Mouse (Mus musculus): ENCODE data around the gene Tbpl1. TPM values are rescaled to one million over a fixed set of nuclear protein-coding genes. Genes with fewer than 3 reads are reported as not detected.

Gene Tbpl1
- polyA plus RNA-seq, 1 experiment from 2014 or later, result 50.6 TPM

DNA sequence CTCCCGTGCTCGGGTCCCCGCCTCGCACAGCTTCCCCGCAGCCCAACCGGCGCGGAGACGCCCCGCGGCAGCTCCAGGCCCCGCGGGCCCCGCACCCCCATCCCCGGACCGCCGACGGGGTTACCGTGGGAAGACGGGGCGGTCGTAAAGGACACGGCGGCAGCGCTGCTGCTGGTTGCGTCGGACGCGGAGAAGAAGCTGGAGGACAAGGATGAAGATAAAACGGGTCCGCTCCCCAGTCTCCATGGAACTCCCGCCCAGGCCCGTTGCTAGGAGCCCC lies 806 bp downstream of the Tbpl1 start:
- H3K36me3 ChIP-seq, result no peaks in the 10 kb centered on the region
- peak overlapping the region; percentile 54 for H3K4me2 ChIP-seq
- peak overlapping the region; percentile 99 for H3K4me3 ChIP-seq (replicated peaks)
- no peaks in the 10 kb centered on the region for H3K9me3 ChIP-seq
- H3K27ac ChIP-seq, result peak overlapping the region; percentile 92
- H3K27me3 ChIP-seq (replicated peaks), result no peaks in the 10 kb centered on the region
- peaks cover 9% of the 10 kb centered on the region; the same call in 1 of the 2 replicates for H3K4me1 ChIP-seq
- peak; percentile 33 for ATAC-seq (ENCODE audit: insufficient read depth, low FRiP score, low read depth)
- under 1% methylated on average over 31 of the region's 33 CpGs for whole genome bisulfite sequencing
- peak overlapping the region; percentile 91 for H3K9ac ChIP-seq

GRCm38 (mm10) chr10:22730266-22730991 lies 1.3 kb downstream of the Tbpl1 start:
- Histone ChIP-seq H3K4me1 (peaks cover 9% of the 10 kb centered on the region; the same call in 1 of the 2 replicates), H3K9ac (peak overlapping the region; percentile 91), H3K9me3 (no peaks in the 10 kb centered on the region), H3K36me3 (no peaks in the 10 kb centered on the region), H3K27me3 (replicated peaks) (no peaks in the 10 kb centered on the region), H3K27ac (peak overlapping the region; percentile 92), H3K4me2 (peak overlapping the region; percentile 54), H3K4me3 (replicated peaks) (peak overlapping the region; percentile 99)
- under 1% methylated on average over 39 of the region's 39 CpGs for WGBS
- peak; percentile 57 for ATAC-seq (ENCODE audit: insufficient read depth, low FRiP score, low read depth)

DNA sequence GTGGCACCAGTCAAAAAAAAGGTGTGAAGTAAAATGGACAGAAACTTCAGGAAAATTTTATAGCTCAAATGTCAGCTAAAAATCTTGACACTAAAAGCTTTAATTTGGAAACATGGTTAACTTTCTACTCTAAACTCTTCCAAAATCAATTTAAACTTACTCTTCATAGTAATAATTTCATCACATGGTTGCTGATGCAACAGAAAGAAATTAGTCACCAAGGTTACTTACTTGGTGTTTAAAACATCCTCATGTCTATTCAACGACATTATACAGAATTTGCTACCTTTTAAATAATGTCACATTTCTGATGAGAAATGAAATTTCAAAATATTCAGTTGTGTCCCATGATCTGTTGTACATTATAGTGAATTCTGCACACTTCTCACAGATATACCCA lies 3.5 kb downstream of the Tbpl1 start:
- no peak overlapping the region for H3K9ac ChIP-seq
- no peak overlapping the region for H3K4me2 ChIP-seq
- peaks cover 4% of the 10 kb centered on the region; the same call in 1 of the 2 replicates for H3K36me3 ChIP-seq
- no peak overlapping the region for H3K27ac ChIP-seq
- WGBS, result 82% methylated on average over 1 of the region's 1 CpGs
- H3K4me3 ChIP-seq (replicated peaks), result no peak overlapping the region
- H3K9me3 ChIP-seq, result no peaks in the 10 kb centered on the region
- H3K4me1 ChIP-seq, result peaks cover 9% of the 10 kb centered on the region; the same call in 1 of the 2 replicates
- no peak for ATAC-seq (ENCODE audit: insufficient read depth, low FRiP score, low read depth)
- no peaks in the 10 kb centered on the region for H3K27me3 ChIP-seq (replicated peaks)

DNA sequence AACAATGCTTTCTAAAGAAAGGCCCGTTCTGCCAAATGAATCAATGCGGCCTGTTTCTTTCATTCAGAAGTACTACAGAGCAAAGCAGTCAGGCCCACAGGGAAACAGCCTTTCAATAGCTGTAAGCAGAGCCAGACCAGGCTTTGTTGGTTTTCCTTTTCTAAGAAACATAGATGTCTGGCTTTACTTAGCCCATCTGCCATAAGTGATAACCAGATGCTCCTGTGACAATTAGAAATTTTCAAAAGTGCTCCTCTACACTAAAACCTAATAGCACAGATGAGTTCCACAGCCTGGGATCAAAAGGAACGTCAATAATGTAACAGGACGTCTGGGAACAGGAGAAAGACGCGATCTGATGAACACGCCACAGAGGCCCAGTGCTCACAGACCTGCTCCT lies 5.4 kb downstream of the Tbpl1 start:
- Histone ChIP-seq H3K27ac (no peak overlapping the region), H3K4me2 (no peak overlapping the region), H3K36me3 (peaks cover 4% of the 10 kb centered on the region; the same call in 1 of the 2 replicates), H3K9me3 (no peaks in the 10 kb centered on the region), H3K9ac (no peak overlapping the region), H3K4me1 (peaks cover 9% of the 10 kb centered on the region; the same call in 1 of the 2 replicates), H3K27me3 (replicated peaks) (no peaks in the 10 kb centered on the region), H3K4me3 (replicated peaks) (no peak overlapping the region)
- ATAC-seq (ENCODE audit: insufficient read depth, low FRiP score, low read depth), result no peak
- WGBS, result 78% methylated on average over 7 of the region's 7 CpGs

GRCm38 (mm10) chr10:22725166-22725565 lies 6.6 kb downstream of the Tbpl1 start:
- H3K4me2 ChIP-seq, result no peak overlapping the region
- H3K4me1 ChIP-seq, result peaks cover 9% of the 10 kb centered on the region; the same call in 1 of the 2 replicates
- H3K27me3 ChIP-seq (replicated peaks), result no peaks in the 10 kb centered on the region
- H3K9ac ChIP-seq, result no peak overlapping the region
- WGBS, result 47% methylated on average over 4 of the region's 4 CpGs
- no peaks in the 10 kb centered on the region for H3K9me3 ChIP-seq
- no peak overlapping the region for H3K27ac ChIP-seq
- no peak for ATAC-seq (ENCODE audit: insufficient read depth, low FRiP score, low read depth)
- peaks cover 4% of the 10 kb centered on the region; the same call in 1 of the 2 replicates for H3K36me3 ChIP-seq
- H3K4me3 ChIP-seq (replicated peaks), result no peak overlapping the region

DNA sequence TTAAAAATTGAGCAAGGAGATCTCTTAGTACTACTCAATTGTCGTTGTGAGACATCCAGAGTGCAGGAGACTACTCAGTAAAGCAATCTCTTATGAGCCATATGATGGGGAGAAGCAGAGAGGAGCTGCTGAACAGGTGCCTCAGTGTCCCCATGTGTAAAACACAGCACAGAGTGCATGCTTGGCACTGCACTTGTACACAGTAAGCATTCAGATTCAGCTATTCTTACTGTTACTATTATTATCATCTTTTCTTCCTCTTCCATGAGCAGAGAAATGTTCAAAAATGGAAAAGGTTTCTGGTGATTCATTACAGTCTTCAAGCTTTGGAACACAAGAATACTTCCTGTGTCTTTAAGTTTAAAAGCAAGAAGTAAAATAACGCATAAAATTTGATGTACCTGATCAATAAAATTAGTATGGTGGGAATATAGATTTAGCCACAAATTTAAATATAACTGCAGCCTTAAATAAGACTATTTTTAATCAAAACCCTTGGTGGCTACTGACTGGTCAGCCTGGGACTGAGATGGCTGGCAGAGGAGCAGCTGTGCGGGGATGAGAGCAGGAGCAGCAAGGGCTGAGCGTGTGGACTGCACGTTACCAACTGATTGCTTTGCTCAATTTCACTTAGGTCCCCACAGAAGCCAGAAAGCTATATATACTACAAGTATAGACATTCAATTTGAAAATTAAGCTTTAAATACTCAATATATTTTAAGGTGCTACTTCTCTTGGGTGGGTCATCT lies 10.8 kb downstream of the Tbpl1 start:
- no peaks in the 10 kb centered on the region for H3K4me1 ChIP-seq
- no peak overlapping the region for H3K9ac ChIP-seq
- peaks cover 4% of the 10 kb centered on the region; the same call in 1 of the 2 replicates for H3K36me3 ChIP-seq
- H3K27me3 ChIP-seq (replicated peaks), result no peaks in the 10 kb centered on the region
- ATAC-seq (ENCODE audit: insufficient read depth, low FRiP score, low read depth), result no peak
- no peak overlapping the region for H3K27ac ChIP-seq
- no peak overlapping the region for H3K4me3 ChIP-seq (replicated peaks)
- 84% methylated on average over 5 of the region's 5 CpGs for WGBS
- no peak overlapping the region for H3K4me2 ChIP-seq
- H3K9me3 ChIP-seq, result no peaks in the 10 kb centered on the region

- Histone ChIP-seq H3K9ac (no peak overlapping the region), H3K27ac (no peak overlapping the region), H3K4me2 (no peak overlapping the region), H3K27me3 (replicated peaks) (no peaks in the 10 kb centered on the region), H3K4me3 (replicated peaks) (no peak overlapping the region), H3K9me3 (no peaks in the 10 kb centered on the region), H3K36me3 (no peaks in the 10 kb centered on the region), H3K4me1 (no peaks in the 10 kb centered on the region)
- 34% methylated on average over 4 of the region's 4 CpGs for WGBS
- no peak for ATAC-seq (ENCODE audit: insufficient read depth, low FRiP score, low read depth)
These were observed 13.3 kb downstream of the Tbpl1 start for GRCm38 (mm10) chr10:22718475-22718874.

GRCm38 (mm10) chr10:22714520-22714919 lies 17.2 kb downstream of the Tbpl1 start:
- H3K4me1 ChIP-seq, result no peaks in the 10 kb centered on the region
- H3K9ac ChIP-seq, result no peak overlapping the region
- no peak overlapping the region for H3K4me3 ChIP-seq (replicated peaks)
- WGBS, result 68% methylated on average over 4 of the region's 4 CpGs
- peaks cover 5% of the 10 kb centered on the region; the same call in 1 of the 2 replicates for H3K36me3 ChIP-seq
- H3K27ac ChIP-seq, result no peak overlapping the region
- no peak overlapping the region for H3K4me2 ChIP-seq
- no peaks in the 10 kb centered on the region for H3K9me3 ChIP-seq
- H3K27me3 ChIP-seq (replicated peaks), result no peaks in the 10 kb centered on the region
- ATAC-seq (ENCODE audit: insufficient read depth, low FRiP score, low read depth), result no peak

DNA sequence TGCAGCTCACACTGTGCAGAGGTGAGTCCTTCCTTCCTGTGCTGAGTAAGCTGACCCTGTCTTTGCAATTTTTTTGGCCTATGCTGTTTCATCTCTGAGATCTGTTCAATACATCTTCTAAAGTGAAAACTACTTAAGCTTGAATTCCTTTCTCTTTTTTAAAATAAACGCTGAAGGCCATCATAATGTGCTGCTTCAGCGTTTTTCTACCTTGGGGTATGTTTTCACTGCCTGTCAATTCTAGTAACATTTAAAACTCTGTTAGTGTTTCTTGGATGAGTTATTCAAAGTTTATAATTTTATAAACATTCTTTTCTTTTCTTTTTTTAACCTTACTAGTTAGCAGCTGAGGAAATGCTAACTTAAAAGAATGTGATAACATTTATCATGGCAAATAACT lies 18.8 kb downstream of the Tbpl1 start:
- H3K9me3 ChIP-seq, result no peaks in the 10 kb centered on the region
- no peaks in the 10 kb centered on the region for H3K4me1 ChIP-seq
- WGBS, result 36% methylated on average over 2 of the region's 2 CpGs
- no peak overlapping the region for H3K4me2 ChIP-seq
- H3K36me3 ChIP-seq, result peaks cover 5% of the 10 kb centered on the region; the same call in 1 of the 2 replicates
- H3K4me3 ChIP-seq (replicated peaks), result no peak overlapping the region
- ATAC-seq (ENCODE audit: insufficient read depth, low FRiP score, low read depth), result no peak
- H3K27ac ChIP-seq, result no peak overlapping the region
- H3K27me3 ChIP-seq (replicated peaks), result no peaks in the 10 kb centered on the region
- no peak overlapping the region for H3K9ac ChIP-seq

GRCm38 (mm10) chr10:22710173-22710777 lies 21.5 kb downstream of the Tbpl1 start:
- H3K4me1 ChIP-seq, result no peaks in the 10 kb centered on the region
- H3K4me3 ChIP-seq (replicated peaks), result no peak overlapping the region
- H3K9ac ChIP-seq, result no peak overlapping the region
- ATAC-seq (ENCODE audit: insufficient read depth, low FRiP score, low read depth), result 0 out of 2 replicates have a peak, but pooled peaks have one; percentile 14
- no peak overlapping the region for H3K4me2 ChIP-seq
- H3K27ac ChIP-seq, result no peak overlapping the region
- H3K27me3 ChIP-seq (replicated peaks), result no peaks in the 10 kb centered on the region
- peaks cover 8% of the 10 kb centered on the region; the same call in 1 of the 2 replicates for H3K36me3 ChIP-seq
- 87% methylated on average over 13 of the region's 13 CpGs for WGBS
- no peaks in the 10 kb centered on the region for H3K9me3 ChIP-seq

DNA sequence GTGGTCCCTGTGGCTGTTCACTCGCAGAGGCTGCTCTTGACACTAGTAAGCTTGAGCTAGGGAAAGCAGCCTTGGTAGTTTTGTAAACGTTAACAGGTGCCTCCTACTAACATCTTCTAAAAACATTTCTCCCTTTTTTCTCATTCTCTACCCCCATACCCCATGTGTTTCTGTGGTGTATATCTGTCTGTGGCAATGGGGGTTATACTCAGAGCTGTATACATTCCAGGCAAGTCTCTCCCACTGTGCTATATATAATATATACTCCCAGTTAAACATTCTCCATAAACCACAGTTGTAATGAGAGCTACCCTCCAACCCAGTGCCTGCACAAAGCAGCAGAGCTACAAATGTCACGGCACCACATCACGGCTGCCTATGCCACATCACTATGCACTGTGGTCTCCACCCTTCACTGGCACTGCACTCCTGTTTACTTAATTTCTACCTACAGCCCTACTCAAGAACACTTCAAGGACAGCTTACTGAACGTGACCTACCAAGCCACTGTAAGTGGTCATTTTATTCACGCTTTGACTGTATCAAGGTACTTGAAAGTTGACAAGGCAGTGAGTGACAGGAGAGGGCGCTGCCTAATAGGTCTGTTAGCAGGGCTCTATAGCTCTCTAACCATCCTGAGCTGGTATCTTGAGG lies 23.4 kb downstream of the Tbpl1 start:
- Histone ChIP-seq H3K9ac (no peak overlapping the region), H3K9me3 (no peaks in the 10 kb centered on the region), H3K27me3 (replicated peaks) (no peaks in the 10 kb centered on the region), H3K4me1 (no peaks in the 10 kb centered on the region), H3K27ac (peak overlapping the region; percentile 36; the same call in 1 of the 2 replicates), H3K4me2 (no peak overlapping the region), H3K36me3 (peaks cover 8% of the 10 kb centered on the region; the same call in 1 of the 2 replicates), H3K4me3 (replicated peaks) (no peak overlapping the region)
- WGBS, result 77% methylated on average over 7 of the region's 7 CpGs
- ATAC-seq (ENCODE audit: insufficient read depth, low FRiP score, low read depth), result no peak

Measured in stomach, embryonic 15.5 days (tissue).